Mouse (Mus musculus): ENCODE data around the gene Muc5b.
A peak's percentile ranks its signal among the peaks of the same experiment; 100 is the strongest.
"Not testable (repeated sequence)": the region's sequence is repeated elsewhere in the genome, so short reads cannot be mapped to it uniquely, and the experiment has no call there.

Gene Muc5b

GRCm38 (mm10) chr7:141838779-141839178 is at the start of gene Muc5b:
Gene Muc5b, plus strand, starts transcription at chr7:141839070.
- no peak for DNase-seq

DNA sequence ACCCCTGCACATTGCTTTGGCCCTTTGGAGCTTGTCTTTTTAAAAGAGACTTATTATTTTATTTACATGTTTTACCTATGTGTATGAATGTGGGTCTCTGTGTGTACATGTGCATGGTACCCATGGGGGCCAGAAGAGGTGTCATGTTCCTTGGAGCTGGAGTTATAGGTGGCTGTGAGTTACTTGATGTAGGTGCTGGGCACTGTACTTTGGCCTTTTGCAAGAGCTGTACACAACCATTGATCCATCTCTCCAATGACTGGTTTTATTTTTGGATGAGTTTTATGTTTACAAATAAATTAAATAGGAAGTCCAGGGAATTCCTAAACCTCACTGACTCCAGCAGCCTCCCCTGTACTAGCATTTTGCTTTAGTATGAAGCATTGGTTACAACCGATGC is 44.6 kb upstream of the Muc5b start:
- DNase-seq = no peak

DNA sequence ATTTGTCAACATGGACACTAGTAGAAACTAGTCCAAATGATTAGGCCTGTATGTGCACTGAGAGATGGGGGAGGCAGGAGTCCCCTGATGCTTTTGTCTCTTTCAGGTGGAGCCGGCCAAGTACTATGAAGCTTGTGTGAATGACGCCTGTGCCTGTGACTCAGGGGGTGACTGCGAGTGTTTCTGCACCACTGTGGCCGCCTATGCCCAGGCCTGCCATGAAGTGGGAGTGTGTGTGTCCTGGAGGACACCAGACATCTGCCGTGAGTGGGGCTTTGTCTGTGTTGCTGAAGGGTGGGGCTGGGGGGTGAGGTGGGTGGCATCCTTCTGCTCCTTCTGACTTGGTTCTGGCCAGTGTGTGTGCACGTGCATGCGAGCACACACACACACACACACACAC is 35.7 kb upstream of the Muc5b start:
- DNase-seq = no peak

GRCm38 (mm10) chr7:141805384-141805783 is 33.5 kb upstream of the Muc5b start:
- no peak for DNase-seq

DNA sequence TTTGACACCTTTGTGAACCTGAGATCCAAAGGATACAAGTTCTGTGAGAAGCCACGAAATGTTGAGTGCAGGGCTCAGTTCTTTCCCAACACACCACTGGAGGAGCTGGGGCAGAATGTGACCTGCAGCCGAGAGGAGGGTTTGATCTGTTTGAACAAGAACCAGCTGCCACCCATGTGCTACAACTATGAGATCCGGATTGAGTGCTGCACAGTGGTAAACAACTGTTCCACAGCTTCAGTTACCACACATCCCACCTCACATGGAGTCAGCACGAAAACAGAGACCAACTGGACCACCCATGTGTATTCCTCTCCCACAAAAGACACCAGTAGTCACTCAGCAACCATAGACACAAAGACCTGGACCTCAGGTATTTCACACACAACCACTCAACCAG is 31.0 kb upstream of the Muc5b start:
- DNase-seq = not testable (repeated sequence)

DNA sequence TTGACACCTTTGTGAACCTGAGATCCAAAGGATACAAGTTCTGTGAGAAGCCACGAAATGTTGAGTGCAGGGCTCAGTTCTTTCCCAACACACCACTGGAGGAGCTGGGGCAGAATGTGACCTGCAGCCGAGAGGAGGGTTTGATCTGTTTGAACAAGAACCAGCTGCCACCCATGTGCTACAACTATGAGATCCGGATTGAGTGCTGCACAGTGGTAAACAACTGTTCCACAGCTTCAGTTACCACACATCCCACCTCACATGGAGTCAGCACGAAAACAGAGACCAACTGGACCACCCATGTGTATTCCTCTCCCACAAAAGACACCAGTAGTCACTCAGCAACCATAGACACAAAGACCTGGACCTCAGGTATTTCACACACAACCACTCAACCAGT is 28.9 kb upstream of the Muc5b start:
- not testable (repeated sequence) for DNase-seq

- DNase-seq = no peak
Observed at GRCm38 (mm10) chr7:141813321-141813720, 25.5 kb upstream of the Muc5b start.

DNA sequence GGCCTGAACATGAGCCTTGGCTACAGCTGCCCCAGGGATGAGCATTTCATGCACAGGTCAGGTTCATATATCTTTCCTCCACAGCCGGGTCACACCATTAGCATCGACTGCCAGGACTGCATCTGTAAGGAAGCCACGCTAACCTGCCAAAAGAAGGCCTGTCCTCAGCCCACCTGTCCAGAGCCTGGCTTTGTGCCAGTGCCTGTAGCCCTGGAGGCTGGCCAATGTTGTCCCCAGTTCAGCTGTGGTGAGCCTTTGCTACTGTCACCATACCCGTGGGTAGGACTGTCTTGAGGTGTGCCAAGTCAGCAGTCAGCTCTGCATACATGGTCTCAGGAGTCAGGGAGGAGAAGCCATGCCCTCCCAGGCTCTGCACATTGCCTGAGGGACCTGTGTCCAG is 23.5 kb upstream of the Muc5b start:
- no peak for DNase-seq

DNA sequence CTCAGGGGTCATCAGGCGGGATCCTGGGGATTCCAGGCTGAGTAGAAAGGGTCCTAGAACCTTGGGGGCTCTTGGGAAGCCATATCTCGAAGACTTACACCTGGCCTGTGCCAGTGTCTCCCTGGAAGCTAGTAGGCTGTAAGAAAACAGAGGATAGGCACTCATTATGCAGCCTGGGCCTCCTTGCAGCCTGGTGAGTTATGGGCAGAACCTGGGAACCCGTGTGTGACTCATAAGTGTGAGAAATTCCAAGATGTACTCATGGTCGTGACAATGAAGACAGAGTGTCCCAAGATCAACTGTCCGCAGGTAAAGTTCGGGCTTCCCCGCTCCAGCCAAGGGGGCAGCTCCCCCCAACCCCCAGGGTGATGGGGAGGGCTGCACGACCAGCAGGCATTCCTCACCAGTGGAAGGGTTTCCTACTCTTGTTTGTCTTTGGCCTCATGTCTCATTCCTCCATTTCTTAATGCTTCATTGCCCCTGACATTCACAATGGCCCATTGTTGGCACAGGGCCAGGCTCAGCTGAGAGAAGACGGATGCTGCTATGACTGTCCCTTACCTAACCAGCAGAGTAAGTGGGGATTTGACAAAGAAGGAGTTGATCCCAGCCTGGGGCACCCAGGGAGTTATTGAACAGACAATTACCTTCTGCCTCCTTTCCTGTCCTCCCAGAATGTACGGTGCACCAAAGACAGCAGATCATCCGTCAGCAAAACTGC is 21.4 kb upstream of the Muc5b start:
- no peak for DNase-seq

DNA sequence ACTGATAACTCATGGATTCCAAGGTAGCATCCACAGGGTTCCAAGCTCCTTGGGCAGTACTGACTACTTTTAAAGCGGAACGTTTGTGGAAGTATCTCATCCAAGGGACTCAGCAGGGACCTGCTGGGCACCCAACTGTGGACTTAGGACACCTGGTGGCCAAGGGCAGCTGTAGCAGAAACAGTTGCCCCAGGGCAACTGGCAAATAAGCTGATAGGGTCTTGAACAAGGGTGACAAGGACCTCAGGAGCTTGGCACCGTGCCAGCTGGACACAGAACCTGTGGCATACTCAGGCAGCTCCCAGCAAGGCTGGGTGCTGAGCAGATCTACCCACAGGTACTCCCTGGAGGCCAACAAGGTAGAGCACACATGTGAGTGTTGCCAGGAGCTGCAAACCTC is 20.6 kb upstream of the Muc5b start:
- DNase-seq = no peak

DNA sequence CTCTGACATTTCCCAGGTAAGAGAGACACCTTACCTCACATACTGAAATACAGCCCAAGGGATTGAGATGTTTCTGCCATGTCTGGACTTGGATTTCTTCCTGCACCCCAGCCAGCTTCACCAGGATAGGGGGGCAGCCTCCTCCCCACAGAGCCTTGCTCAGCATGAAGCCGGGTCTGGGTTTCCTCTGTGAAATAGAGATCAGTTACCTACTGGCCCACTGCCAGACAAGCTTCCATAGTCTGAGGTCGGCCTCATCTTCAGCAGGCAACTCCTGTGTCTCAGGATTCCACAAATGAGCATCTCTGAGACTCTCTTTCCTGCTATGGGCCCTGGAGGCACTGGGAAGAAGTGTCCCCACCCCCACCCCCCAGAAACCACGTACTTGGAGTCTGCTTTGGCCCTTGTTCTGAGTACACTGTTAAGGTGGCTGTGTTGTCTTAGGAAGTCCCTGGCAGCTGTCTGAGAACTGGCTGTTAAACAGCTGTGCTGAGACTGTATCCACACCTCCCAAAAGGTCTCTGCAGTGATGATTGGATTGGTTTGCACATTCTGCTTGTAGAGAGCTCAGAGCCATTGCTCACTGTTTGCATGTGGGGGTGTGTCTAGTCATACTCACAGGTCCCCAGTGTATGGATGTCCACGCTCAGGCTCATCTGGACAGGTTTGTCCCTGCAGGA is 16.1 kb upstream of the Muc5b start:
- DNase-seq = no peak

- no peak for DNase-seq
Observed at GRCm38 (mm10) chr7:141823699-141824098, 15.2 kb upstream of the Muc5b start.

- no peak for DNase-seq
Observed at GRCm38 (mm10) chr7:141824398-141824797, 14.5 kb upstream of the Muc5b start.

DNA sequence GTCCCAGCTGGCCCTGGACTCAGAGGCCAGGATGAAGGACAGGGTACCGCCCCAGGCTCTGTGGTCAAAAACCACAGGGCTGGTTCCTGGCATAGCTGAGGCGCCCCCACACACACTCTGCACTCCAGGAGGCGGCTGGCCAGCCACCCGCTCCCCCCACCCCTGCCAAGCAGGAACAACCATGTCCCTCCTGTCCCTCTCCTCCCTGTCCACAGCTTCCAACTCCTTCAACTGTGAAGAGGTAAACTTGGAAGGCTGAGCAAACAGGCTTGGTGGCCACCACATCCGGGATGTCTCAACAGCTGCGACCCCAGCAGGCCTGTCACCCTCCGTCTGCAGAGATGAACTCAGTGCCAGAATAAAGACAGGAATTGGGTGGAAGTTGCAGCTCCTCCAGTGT is 2.9 kb upstream of the Muc5b start:
- no peak for DNase-seq

DNA sequence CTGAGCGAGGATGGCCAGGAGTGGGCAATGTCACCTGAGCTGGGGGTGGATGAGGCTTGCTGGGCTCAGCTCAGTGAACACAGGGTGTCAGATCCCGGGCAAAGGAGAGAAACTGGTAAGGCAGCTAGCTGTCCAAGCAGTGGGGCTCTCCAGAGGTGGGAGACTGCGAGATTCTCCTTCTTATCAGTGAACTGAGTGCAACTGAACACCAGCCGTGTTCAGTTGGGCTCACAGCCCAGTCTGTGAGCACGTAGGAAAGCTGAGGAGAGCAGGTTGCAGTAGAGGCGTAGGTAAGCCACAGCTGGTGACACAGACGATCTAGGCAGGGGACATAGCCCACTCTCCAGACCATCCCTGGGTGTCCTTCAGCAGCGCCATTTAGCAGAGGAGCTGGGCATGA is 2.4 kb upstream of the Muc5b start:
- no peak for DNase-seq

DNA sequence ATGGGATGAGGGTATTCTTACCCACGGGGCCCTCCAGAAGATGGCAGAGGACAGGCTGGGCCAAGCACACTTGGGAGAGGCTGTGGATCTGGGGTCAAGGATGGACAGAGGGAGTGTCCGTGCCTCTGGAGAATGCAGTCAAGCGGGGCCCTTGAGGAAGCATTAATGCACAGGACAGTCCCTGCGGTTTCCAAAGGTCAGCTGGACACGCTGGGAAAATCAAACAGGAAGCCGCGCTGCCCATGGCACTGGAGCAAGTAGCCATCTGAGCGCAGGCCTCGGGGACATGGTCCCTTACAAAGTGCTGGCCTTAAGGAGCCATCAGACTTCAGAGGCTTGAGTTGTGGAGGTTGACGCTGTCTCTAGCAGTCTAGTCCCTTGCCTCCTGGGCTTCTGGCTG is 1.5 kb downstream of the Muc5b start:
- no peak for DNase-seq

- no peak for DNase-seq
Observed at GRCm38 (mm10) chr7:141861046-141861445, 22.2 kb downstream of the Muc5b start.

DNA sequence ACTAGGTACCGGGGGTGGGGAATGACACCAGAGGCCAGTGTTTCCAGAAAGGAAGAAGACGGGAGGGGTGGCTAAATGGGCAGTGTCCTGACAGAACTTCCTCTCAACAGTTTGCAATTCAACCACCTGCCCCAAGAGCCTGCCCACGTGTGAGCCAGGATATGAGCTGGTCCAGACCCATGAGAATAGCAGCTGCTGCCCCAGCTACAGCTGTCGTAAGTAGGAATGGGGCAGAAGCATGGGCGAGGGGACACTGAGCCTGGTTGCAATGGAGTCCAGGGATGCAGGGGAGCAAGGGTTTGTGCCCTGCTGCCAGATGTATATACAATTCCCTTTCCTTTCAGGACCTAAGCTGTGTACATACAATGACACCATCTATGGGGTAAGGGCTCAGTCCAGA is 30.8 kb downstream of the Muc5b start:
- DNase-seq = no peak

DNA sequence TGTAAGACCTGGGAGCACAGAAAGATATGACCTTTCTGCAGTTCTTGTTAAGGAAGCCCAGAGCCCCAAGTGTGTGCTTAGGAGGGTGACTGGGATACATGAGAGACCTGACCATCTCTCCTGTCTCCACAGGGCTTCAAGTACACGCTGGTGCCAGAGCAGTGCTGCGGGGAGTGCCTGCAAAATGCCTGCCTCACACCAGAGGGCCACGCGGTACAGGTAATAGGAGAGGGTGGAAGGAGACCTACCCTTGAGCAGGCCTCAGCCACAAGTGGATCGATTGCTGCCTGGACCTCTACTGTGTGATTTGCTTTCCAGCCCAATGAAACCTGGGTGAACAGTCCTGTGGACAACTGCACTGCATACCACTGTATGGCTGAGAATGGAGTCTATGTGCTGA is 31.7 kb downstream of the Muc5b start:
- no peak for DNase-seq

DNA sequence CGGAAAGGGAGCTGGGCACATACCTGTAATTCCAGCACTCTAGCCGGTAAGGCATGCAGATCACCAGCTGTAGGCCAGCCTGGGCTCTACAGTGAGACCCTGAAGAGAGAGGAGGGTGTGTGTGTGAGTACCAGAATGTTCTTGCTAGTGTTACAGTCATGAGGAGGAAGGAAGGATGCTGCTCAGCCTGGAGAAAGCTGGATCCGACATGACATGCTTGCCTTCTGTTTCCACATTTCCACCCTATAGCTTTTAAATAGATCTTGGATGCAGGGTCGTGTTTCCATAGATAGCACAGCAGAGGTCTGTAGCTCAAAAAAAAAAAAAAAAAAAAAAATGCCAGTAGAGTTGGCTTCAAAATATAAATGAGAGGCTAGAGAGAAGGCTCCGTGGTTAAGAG is 36.0 kb downstream of the Muc5b start:
- no peak for DNase-seq

DNA sequence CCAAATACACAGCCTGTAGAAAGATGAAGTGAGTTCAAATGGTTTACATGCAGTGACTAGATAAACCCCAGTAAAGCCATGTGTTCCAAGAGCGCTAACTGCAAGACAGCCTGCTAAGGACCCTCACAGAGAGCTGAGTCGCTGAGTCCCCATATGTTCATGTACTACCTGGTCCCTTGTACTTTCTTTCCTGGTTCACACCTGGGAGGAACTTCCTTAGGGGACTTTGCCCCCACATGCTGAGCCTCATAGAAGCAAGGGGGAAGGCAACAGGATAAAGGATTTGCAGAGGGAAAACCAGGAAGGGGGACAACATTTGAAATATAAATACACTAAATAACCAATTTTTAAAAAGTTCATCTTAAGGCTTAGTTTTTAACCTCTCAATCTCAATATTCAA is 39.9 kb downstream of the Muc5b start:
- no peak for DNase-seq

- peak; percentile 28 for DNase-seq
Observed at GRCm38 (mm10) chr7:141892151-141892550, 53.3 kb downstream of the Muc5b start.

DNA sequence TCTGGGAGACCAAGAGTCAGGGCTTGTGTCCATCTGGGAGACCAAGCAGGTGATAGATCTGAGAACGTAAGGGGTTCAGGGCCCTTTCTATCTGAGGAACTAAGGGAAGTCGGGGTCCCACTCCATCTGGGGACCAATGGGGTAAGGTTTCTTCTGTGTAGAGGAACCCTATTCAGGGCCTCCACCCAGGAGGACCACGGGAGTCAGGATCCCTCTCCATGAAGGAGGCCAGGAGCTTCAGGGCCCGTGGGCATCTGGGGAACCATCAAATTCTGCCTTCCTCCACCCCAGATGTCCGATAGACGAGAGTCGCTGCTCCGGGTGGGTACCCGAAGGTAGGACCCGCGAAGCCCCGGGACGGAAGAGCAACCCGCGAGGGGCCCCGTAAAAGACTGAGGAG is 63.0 kb downstream of the Muc5b start:
- DNase-seq = no peak

GRCm38 (mm10) chr7:141902269-141902729 is 63.4 kb downstream of the Muc5b start:
- DNase-seq = peak; percentile 100

GRCm38 (mm10) chr7:141902791-141903190 is 63.9 kb downstream of the Muc5b start:
- DNase-seq = peak; percentile 18

Data from cerebellum, adult 11 months (tissue).